23 mouse cellular contexts compared by ENCODE assay signal in the genomic region with DNA sequence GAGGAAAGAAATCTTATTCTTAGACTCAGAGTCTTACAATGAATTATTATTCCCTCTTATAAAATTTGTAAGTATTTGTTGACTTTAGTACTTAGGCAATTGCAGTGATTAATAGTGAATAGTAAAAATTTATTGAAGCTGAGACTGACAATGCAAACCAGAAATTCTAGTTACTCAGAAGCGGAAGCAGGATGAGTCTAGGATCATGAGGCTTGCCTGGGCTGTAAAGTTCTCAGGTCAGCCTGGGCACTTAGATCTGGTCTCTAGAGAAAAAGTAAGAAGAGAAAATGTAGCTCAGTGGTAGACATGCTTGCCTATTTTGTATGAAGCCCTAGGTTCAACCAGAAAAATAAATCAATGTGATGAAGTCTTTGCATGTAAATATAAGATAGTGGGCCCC. TPM values are rescaled to one million over a fixed set of nuclear protein-coding genes. Genes with fewer than 3 reads are reported as not detected.
DNase-seq lines count a peak whose midpoint lies in the region; ATAC-seq lines count a peak whose summit lies in the region.
"Had no signal": no experiment of that assay in that cellular context is flagged by ENCODE, and none has a peak within 500 bp of the region (broad histone marks: within the 10 kb centered on the region; RNA-seq: fewer than 3 reads in every experiment).

No protein-coding gene starts in this region.

- H3K36me3 ChIP-seq in intestine, embryonic 15.5 days, result no peaks in the 10 kb centered on the region; the same call in 1 of the 2 replicates
- H3K36me3 ChIP-seq in intestine, embryonic 16.5 days (ENCODE audit: control insufficient read depth, insufficient read depth, low read length), result no peaks in the 10 kb centered on the region
- H3K36me3 ChIP-seq: embryonic facial prominence, embryonic 15.5 days; forebrain, embryonic 12.5 days had no signal

- no peak overlapping the region for H3K4me3 ChIP-seq in intestine, embryonic 15.5 days (replicated peaks)
- H3K4me3 ChIP-seq in intestine, embryonic 16.5 days (ENCODE audit: low read length), result no peak overlapping the region
- H3K4me3 ChIP-seq: embryonic facial prominence, embryonic 13.5 days; embryonic facial prominence, embryonic 15.5 days; erythroblast, embryonic 14.5 days; forebrain, embryonic 10.5 days; forebrain, embryonic 12.5 days had no signal

- DNase-seq in heart, adult 11 months, result peak; percentile 64
- DNase-seq in heart, postnatal 25 days (ENCODE audit: low spot score), result no peak
- DNase-seq in testis, postnatal 10 days (ENCODE audit: low spot score), result no peak
- no peak for DNase-seq in lung, postnatal 25 days (ENCODE audit: low spot score)
- DNase-seq: adrenal gland, adult 2 months; adrenal gland, postnatal 10 days; adrenal gland, postnatal 25 days; cerebellum, adult 11 months; cerebellum, adult 18-20 months; cerebellum, adult 8-10 months; cerebellum, adult 9-11 months; cerebellum, postnatal 14 days; cerebellum, postnatal 36 days; embryo, embryonic 11 days had no signal

- no peak overlapping the region for H3K9ac ChIP-seq in intestine, embryonic 15.5 days
- no peak overlapping the region for H3K9ac ChIP-seq in intestine, embryonic 16.5 days (ENCODE audit: low read depth, low read length)
- H3K9ac ChIP-seq: embryonic facial prominence, embryonic 13.5 days; embryonic facial prominence, embryonic 15.5 days; forebrain, embryonic 12.5 days had no signal

- 67% methylated on average over 1 of the region's 1 CpGs for WGBS in intestine, embryonic 15.5 days
- WGBS in intestine, embryonic 16.5 days, result 78% methylated on average over 1 of the region's 1 CpGs

- H3K4me1 ChIP-seq in intestine, embryonic 15.5 days (replicated peaks), result no peaks in the 10 kb centered on the region
- no peaks in the 10 kb centered on the region for H3K4me1 ChIP-seq in intestine, embryonic 16.5 days (ENCODE audit: control insufficient read depth, insufficient read depth, low read length)
- H3K4me1 ChIP-seq: embryonic facial prominence, embryonic 13.5 days; embryonic facial prominence, embryonic 15.5 days; forebrain, embryonic 12.5 days had no signal

- no peak overlapping the region for H3K4me2 ChIP-seq in intestine, embryonic 15.5 days (replicated peaks)
- H3K4me2 ChIP-seq in intestine, embryonic 16.5 days (ENCODE audit: low read depth, low read length), result no peak overlapping the region
- H3K4me2 ChIP-seq: embryonic facial prominence, embryonic 13.5 days; embryonic facial prominence, embryonic 15.5 days; forebrain, embryonic 12.5 days had no signal

- H3K27ac ChIP-seq in intestine, embryonic 15.5 days, result no peak overlapping the region
- no peak overlapping the region for H3K27ac ChIP-seq in intestine, embryonic 16.5 days (ENCODE audit: low read length)
- H3K27ac ChIP-seq: embryonic facial prominence, embryonic 13.5 days; embryonic facial prominence, embryonic 15.5 days; forebrain, embryonic 10.5 days; forebrain, embryonic 12.5 days had no signal

- H3K9me3 ChIP-seq in intestine, embryonic 15.5 days, result no peaks in the 10 kb centered on the region
- H3K9me3 ChIP-seq in intestine, embryonic 16.5 days (ENCODE audit: control insufficient read depth, low read length), result no peaks in the 10 kb centered on the region
- H3K9me3 ChIP-seq: embryonic facial prominence, embryonic 13.5 days; embryonic facial prominence, embryonic 15.5 days; forebrain, embryonic 10.5 days; forebrain, embryonic 12.5 days had no signal

- intact Hi-C loops in heart, postnatal 25 days (cut with DNase I), result no loop called here

- H3K27me3 ChIP-seq in intestine, embryonic 15.5 days (replicated peaks), result no peaks in the 10 kb centered on the region
- no peaks in the 10 kb centered on the region for H3K27me3 ChIP-seq in intestine, embryonic 16.5 days (replicated peaks; ENCODE audit: control insufficient read depth, insufficient read depth, low read length)
- H3K27me3 ChIP-seq: embryonic facial prominence, embryonic 13.5 days; embryonic facial prominence, embryonic 15.5 days; forebrain, embryonic 12.5 days had no signal

- ATAC-seq in intestine, embryonic 15.5 days, result peak; percentile 58
- peak; percentile 48; the same call in 1 of the 2 replicates for ATAC-seq in intestine, embryonic 16.5 days
- ATAC-seq: forebrain, embryonic 14.5 days had no signal

RNA-seq across cellular contexts. Expression of a gene that starts 28.5 kb away (rescaled TPM):
- 10 to 100 TPM; 22.8 to 23.3 TPM for total RNA-seq in heart, postnatal 25 days (2021)
- 41.6 and 46.1 TPM in 2 replicates for polyA plus RNA-seq in intestine, embryonic 15.5 days (2015; fragmentation: Nextera tagmentation; extraction: Ambion mirVana)
- polyA plus RNA-seq in intestine, embryonic 16.5 days (2015; fragmentation: Nextera tagmentation; extraction: Ambion mirVana), result 43.6 and 47.3 TPM in 2 replicates

RNA-seq across cellular contexts. Expression of a gene that starts 28.5 kb away (rescaled TPM):
- total RNA-seq in heart, postnatal 25 days (2021), result 10 to 100 TPM; 23.1 to 25.2 TPM
- 36.5 and 39.3 TPM in 2 replicates for polyA plus RNA-seq in intestine, embryonic 15.5 days (2015; fragmentation: Nextera tagmentation; extraction: Ambion mirVana)
- polyA plus RNA-seq in intestine, embryonic 16.5 days (2015; fragmentation: Nextera tagmentation; extraction: Ambion mirVana), result 37.7 and 41.0 TPM in 2 replicates

RNA-seq across cellular contexts. Expression of a gene that starts 47.6 kb away (rescaled TPM):
- 1 to 10 TPM; 2.3 to 3.2 TPM for total RNA-seq in heart, postnatal 25 days (2021)
- polyA plus RNA-seq in intestine, embryonic 15.5 days (2015; fragmentation: Nextera tagmentation; extraction: Ambion mirVana), result 5.7 and 5.9 TPM in 2 replicates
- polyA plus RNA-seq in intestine, embryonic 16.5 days (2015; fragmentation: Nextera tagmentation; extraction: Ambion mirVana), result 5.6 and 6.2 TPM in 2 replicates
- total RNA-seq: common myeloid progenitor, adult 5-6 weeks had no signal

RNA-seq across cellular contexts. Expression of a gene that starts 59.8 kb away (rescaled TPM):
- 10 to 100 TPM; 14.0 to 17.5 TPM for total RNA-seq in heart, postnatal 25 days (2021)
- polyA plus RNA-seq in intestine, embryonic 15.5 days (2015; fragmentation: Nextera tagmentation; extraction: Ambion mirVana), result 37.1 and 37.2 TPM in 2 replicates
- polyA plus RNA-seq in intestine, embryonic 16.5 days (2015; fragmentation: Nextera tagmentation; extraction: Ambion mirVana), result 35.7 and 36.6 TPM in 2 replicates
